Mouse (Mus musculus) gastrocnemius, adult 2 months (tissue): ENCODE results near the gene Pex10. TPM values are rescaled to one million over a fixed set of nuclear protein-coding genes. Genes with fewer than 3 reads are reported as not detected.

Experiments used
- DNase-seq: peaks from one replicate; pipeline ENCODE4 v3.0.0; 2022
- H3K27ac ChIP-seq: fragments of 200-600 bp; 2 replicates; pipeline ENCODE4 v1.8.1; 2022; ENCODE audit warnings: mild to moderate bottlenecking
- H3K4me3 ChIP-seq: fragments of 200-600 bp; 2 replicates; pipeline ENCODE4 v1.8.1; 2022; ENCODE audit warnings: mild to moderate bottlenecking, moderate library complexity
- CTCF ChIP-seq: fragments of 200-600 bp; IDR thresholded peaks from 2 replicates; pipeline ENCODE4 v1.8.1; 2022; ENCODE audit warnings: antibody characterized with exemption, mild to moderate bottlenecking, moderate library complexity
- intact Hi-C: fragments of 180-260 bp; cut with DNase I; formaldehyde crosslinking; loops from one replicate; pipeline ENCODE4 v1.15.1; 2025
- total RNA-seq, 2 experiments: library from RNA; stranded (reverse); gene quantifications; 2 replicates each; pipeline ENCODE4 v1.2.3; 2021

Gene Pex10
- total RNA-seq, 2 experiments from 2014 or later = 12.9 to 17.9 TPM

DNA sequence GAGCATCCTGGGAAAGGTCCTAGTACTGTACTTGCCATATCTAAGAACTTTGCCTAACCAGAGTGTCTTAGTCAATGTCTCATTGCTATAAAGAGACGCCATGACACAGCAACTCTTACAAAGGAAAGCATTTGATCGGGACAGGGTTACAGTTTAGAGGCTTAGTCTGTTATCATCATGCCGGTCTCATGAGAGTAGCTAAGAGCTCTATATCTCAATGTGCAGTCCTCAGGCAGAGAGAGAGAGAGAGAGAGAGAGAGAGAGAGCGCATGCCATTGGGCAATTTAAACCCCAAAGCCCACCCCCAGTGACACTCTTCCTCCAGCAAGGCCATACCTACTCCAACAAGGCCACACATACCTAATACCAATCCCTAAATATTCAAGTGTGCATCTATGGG, 41.1 kb downstream of the Pex10 start:
- no peak overlapping the region for H3K27ac ChIP-seq
- DNase-seq = no peak
- no peak for TF ChIP-seq CTCF
- H3K4me3 ChIP-seq = no peak overlapping the region
- intact Hi-C loops = no loop called here

DNA sequence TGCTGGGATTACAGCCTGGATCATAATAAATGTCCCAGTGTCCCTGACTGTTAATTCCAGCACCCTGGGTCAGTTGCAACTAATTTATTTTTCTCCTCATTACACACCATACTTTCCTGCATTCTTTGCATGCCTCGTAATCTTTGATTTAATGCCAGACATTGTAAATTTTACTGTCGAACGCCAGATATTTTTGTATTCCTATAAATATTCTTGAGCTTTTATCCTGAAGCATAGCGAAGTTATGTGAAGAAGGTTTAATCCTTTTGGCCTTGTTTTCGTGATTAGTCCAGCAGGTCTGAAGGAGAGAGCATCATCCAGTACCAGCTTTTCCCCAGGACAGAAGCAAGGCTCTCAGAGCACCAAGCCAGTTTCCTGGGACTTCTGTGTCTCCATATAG, 42.7 kb downstream of the Pex10 start:
- no peak for DNase-seq
- no peak for TF ChIP-seq CTCF
- H3K27ac ChIP-seq = peak overlapping the region; percentile 59
- no peak overlapping the region for H3K4me3 ChIP-seq
- intact Hi-C loops = no loop called here

DNA sequence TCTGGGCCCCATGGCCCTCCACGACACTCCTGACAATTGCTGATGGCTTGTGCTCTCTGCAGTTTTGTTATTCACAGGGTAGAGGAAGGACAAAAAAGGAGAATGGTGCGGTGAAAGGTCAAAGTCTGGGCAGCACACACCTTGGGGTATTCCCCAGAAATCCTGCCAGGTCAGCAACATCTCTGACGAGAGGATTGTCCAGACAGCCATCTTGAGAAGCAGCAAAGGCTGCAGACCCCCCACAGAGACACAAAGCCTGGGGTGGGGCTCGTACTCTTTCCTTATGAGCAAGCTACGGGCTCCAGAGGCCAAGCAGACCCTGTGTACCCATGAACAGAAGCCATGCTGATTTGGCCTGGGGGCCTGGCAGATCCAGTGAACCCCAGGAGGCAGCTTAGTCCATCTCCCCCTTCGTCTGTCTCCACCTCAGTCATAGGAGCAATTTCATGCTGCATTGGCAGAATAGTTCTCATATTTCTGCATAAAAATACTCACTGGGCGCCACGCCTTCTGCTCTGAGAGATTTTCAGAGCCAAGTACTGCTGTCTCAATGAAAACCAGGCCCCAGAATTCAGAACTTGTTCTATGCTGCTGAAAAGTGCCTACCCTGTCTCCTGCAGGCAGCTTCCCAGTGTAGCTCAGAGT, 47.1 kb downstream of the Pex10 start:
- intact Hi-C loops = no loop called here
- DNase-seq = peak; percentile 52
- Histone ChIP-seq H3K4me3 (no peak overlapping the region), H3K27ac (peak overlapping the region; percentile 66)
- TF ChIP-seq CTCF = no peak

- no peak for TF ChIP-seq CTCF
- intact Hi-C loops = no loop called here
- Histone ChIP-seq H3K4me3 (no peak overlapping the region), H3K27ac (no peak overlapping the region)
- DNase-seq = no peak
Measured at GRCm38 (mm10) chr4:155116607-155117006, 49.8 kb downstream of the Pex10 start.

- no peak for DNase-seq
- intact Hi-C loops = no loop called here
- no peak for TF ChIP-seq CTCF
- H3K27ac ChIP-seq = peak overlapping the region; percentile 16; the same call in 1 of the 2 replicates
- no peak overlapping the region for H3K4me3 ChIP-seq
Measured at GRCm38 (mm10) chr4:155117396-155117978, 50.7 kb downstream of the Pex10 start.

DNA sequence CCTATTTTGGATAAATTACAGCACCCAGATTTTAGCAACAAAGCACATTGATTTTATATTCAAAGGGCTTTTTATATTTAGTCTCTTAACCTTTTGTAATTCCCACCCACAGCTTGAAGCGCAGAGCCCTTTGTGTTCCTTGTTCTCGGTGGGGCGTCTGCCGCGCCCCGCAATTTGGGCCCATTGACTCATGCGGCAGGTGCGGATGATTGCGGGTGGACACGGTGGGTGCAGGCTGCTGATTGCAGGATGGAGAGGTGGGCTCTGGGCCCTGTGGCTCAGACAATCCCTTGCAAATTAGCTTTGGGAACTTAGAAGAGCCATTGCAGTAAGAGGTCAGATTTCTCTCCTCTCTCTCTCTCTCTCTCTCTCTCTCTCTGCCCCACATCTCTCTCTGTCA, 51.5 kb downstream of the Pex10 start:
- DNase-seq = no peak
- no peak for TF ChIP-seq CTCF

GRCm38 (mm10) chr4:155120038-155120437, 53.2 kb downstream of the Pex10 start:
- no peak for DNase-seq
- TF ChIP-seq CTCF = no peak; the same call in 1 of the 2 replicates
- H3K4me3 ChIP-seq = no peak overlapping the region
- intact Hi-C loops = no loop called here
- H3K27ac ChIP-seq = no peak overlapping the region

More for the DNA sequence above, 51.5 kb downstream of the Pex10 start:
- Histone ChIP-seq H3K27ac (no peak overlapping the region), H3K4me3 (no peak overlapping the region)
- intact Hi-C loops = no loop called here

DNA sequence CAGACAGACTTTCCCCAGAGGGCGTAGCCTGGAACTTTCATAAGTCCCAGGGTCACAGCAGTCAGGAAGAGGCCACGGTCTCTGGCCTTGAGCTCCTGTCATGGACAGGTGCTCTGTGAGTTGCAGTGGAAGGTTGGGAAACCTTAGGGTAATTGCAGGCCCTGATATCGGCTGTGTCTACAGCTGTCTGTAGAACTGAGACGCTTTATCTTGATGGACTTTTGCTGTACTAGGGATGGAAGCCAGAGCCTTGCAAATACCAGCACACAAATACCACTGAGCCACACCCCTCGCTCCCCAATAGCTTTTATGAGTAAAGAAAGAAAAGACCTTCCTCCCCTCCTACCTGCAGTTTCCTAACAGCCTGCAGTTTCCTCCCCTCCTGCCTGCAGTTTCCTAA, 53.8 kb downstream of the Pex10 start:
- intact Hi-C loops = no loop called here
- TF ChIP-seq CTCF = no peak
- peak overlapping the region; percentile 39; the same call in 1 of the 2 replicates for H3K27ac ChIP-seq
- no peak for DNase-seq
- no peak overlapping the region for H3K4me3 ChIP-seq

DNA sequence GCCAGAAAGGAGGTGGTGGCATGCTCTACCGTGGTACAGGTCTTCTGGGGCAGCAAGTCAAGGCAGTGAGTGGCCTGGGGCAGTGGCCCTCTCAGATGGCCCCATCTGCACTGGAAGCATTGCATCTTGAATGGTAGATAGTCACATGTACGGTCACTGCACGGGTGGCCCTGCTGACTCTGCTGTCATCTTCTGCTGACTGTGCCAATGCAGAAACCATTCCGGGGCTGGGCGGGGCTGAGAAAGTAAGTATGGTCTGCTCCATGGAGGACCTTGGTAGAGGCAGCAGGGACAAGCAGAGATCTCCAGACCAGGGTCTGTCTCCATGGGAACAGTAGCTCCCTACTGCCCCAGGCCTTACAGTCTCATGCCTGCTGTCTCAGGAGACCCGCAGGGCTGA, 54.4 kb downstream of the Pex10 start:
- TF ChIP-seq CTCF = no peak
- Histone ChIP-seq H3K27ac (peak overlapping the region; percentile 39; the same call in 1 of the 2 replicates), H3K4me3 (no peak overlapping the region)
- peak; percentile 57 for DNase-seq
- intact Hi-C loops = no loop called here

Other genes starting within 250 kb of the Pex10 start
- not detected for gene Ttc34, start 229.6 kb upstream of the Pex10 start, total RNA-seq
- not detected for gene Mmel1, start 197.4 kb upstream of the Pex10 start, total RNA-seq
- 100 to 1,000 TPM in 1 of 2 experiments, 10 to 100 TPM in 1; 67.9 to 100 TPM for gene Fam213b, start 167.9 kb upstream of the Pex10 start, total RNA-seq
- 1 to 10 TPM; 1.1 to 2.5 TPM for gene Tnfrsf14, start 138.5 kb upstream of the Pex10 start, total RNA-seq
- gene Hes5, start 106.1 kb upstream of the Pex10 start, total RNA-seq = not detected
- 10 to 100 TPM; 33.8 to 43.6 TPM for gene Pank4, start 102.9 kb upstream of the Pex10 start, total RNA-seq
- gene Plch2, start 10.2 kb upstream of the Pex10 start, total RNA-seq = under 1 TPM in 1 of 2 experiments, not detected in 1; 0.38 TPM
- gene Rer1, start 19.4 kb downstream of the Pex10 start, total RNA-seq = 10 to 100 TPM; 54.8 to 59.3 TPM
- gene Morn1, start 19.6 kb downstream of the Pex10 start, total RNA-seq = 1 to 10 TPM; 1.3 TPM
- gene Ski, start 155.6 kb downstream of the Pex10 start, total RNA-seq = 10 to 100 TPM; 28.5 to 35.6 TPM
- 1 to 10 TPM; 4.6 to 6.1 TPM for gene Faap20, start 182.8 kb downstream of the Pex10 start, total RNA-seq